Mouse (Mus musculus): Measurements from ENCODE around the gene Clcn1. TPM values are rescaled to one million over a fixed set of nuclear protein-coding genes. Genes with fewer than 3 reads are reported as not detected.

The Clcn1 gene
- total and polyA plus RNA-seq, 2 experiments from 2014 or later = 0.95 to 2.0 TPM

- no peak for TF ChIP-seq CTCF (IDR thresholded peaks at IDR 0.05; ENCODE audit: low read depth)
Observed at GRCm38 (mm10) chr6:42352486-42352846, 66.0 kb downstream of the Clcn1 start.

GRCm38 (mm10) chr6:42353180-42353579, 66.7 kb downstream of the Clcn1 start:
- no peak overlapping the region for H3K4me2 ChIP-seq (ENCODE audit: low read depth, low read length)
- ATAC-seq = no peak
- H3K9ac ChIP-seq (replicated peaks; ENCODE audit: low read length) = no peak overlapping the region
- WGBS = 82% methylated on average over 8 of the region's 8 CpGs
- no peak overlapping the region for H3K4me3 ChIP-seq (ENCODE audit: low read length)
- no peaks in the 10 kb centered on the region for H3K27me3 ChIP-seq (ENCODE audit: insufficient read depth, low read length)
- DNase-seq (ENCODE audit: low spot score) = no peak
- H3K27ac ChIP-seq = no peak overlapping the region
- H3K4me1 ChIP-seq (ENCODE audit: insufficient read depth, low read length) = peaks cover 16% of the 10 kb centered on the region
- peaks cover 20% of the 10 kb centered on the region; the same call in 1 of the 2 replicates for H3K36me3 ChIP-seq (ENCODE audit: insufficient read depth, low read length)
- no peaks in the 10 kb centered on the region for H3K9me3 ChIP-seq (ENCODE audit: low read length)
- no peak for TF ChIP-seq CTCF (IDR thresholded peaks at IDR 0.05; ENCODE audit: low read depth)

More at GRCm38 (mm10) chr6:42352486-42352846, 66.0 kb downstream of the Clcn1 start:
- peaks cover 13% of the 10 kb centered on the region; the same call in 1 of the 2 replicates for H3K36me3 ChIP-seq (ENCODE audit: insufficient read depth, low read length)
- no peak overlapping the region for H3K9ac ChIP-seq (replicated peaks; ENCODE audit: low read length)
- peaks cover 16% of the 10 kb centered on the region for H3K4me1 ChIP-seq (ENCODE audit: insufficient read depth, low read length)
- no peak overlapping the region for H3K4me3 ChIP-seq (ENCODE audit: low read length)
- H3K9me3 ChIP-seq (ENCODE audit: low read length) = no peaks in the 10 kb centered on the region
- 98% methylated on average over 1 of the region's 1 CpGs for WGBS
- ATAC-seq (no peak), DNase-seq (ENCODE audit: low spot score) (no peak)
- no peak overlapping the region for H3K4me2 ChIP-seq (ENCODE audit: low read depth, low read length)
- no peaks in the 10 kb centered on the region for H3K27me3 ChIP-seq (ENCODE audit: insufficient read depth, low read length)
- H3K27ac ChIP-seq = no peak overlapping the region

DNA sequence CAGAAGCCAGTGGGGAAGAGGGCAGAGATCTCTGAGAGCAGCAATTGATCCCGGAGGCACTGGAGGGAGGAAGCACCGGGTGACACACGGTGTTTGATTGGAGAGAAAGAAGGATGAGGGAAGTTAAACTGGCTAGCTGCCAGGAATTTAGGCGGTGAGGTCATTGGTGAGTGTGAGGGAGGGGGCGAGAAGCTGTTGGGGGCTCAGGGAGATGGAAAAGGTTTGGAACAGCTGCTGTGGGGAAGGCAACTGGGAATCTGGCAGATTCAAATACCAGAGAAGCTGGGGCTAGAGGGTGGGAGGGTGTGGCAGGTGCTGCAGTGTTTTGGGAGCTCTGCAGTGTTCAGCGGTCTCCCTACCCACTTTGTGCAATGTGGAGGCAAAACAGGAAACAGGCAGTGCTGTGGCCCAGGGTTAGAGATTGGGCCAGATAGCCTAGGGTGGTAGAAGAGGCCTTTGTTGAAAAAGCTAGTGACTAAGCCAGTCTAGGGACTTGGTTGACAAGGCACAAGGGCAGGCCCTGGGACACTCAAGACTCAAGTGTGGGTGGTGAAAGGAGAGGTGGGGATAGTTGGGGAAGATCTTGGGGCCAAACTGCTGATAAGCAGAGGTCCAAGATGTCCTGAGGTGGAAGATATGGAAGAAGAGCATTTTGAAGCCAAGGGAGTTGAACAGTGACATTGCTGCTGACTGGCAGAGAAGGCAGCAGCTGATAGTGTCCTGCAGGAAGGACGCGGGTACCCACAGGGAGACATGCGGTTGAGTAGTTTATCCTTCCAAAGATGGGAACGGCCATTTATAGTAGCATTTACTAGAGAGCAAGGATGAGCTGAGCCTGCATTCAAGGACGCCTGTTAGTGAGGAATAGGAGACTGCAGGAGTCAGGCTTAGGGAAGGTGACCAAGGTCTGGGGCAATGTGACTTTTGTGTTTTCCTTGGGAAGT, 67.9 kb downstream of the Clcn1 start:
- Histone ChIP-seq H3K9ac (replicated peaks; ENCODE audit: low read length) (no peak overlapping the region), H3K27me3 (ENCODE audit: insufficient read depth, low read length) (no peaks in the 10 kb centered on the region), H3K9me3 (ENCODE audit: low read length) (no peaks in the 10 kb centered on the region), H3K4me2 (ENCODE audit: low read depth, low read length) (no peak overlapping the region), H3K4me1 (ENCODE audit: insufficient read depth, low read length) (peaks cover 13% of the 10 kb centered on the region), H3K36me3 (ENCODE audit: insufficient read depth, low read length) (peaks cover 29% of the 10 kb centered on the region; the same call in 1 of the 2 replicates), H3K27ac (no peak overlapping the region), H3K4me3 (ENCODE audit: low read length) (no peak overlapping the region)
- DNase-seq (ENCODE audit: low spot score) (peak; percentile 44), ATAC-seq (no peak)
- no peak for TF ChIP-seq CTCF (IDR thresholded peaks at IDR 0.05; ENCODE audit: low read depth)
- 53% methylated on average over 11 of the region's 11 CpGs for WGBS

- H3K4me3 ChIP-seq (ENCODE audit: low read length) = no peak overlapping the region
- no peaks in the 10 kb centered on the region for H3K9me3 ChIP-seq (ENCODE audit: low read length)
- no peak overlapping the region for H3K27ac ChIP-seq
- no peak for TF ChIP-seq CTCF (IDR thresholded peaks at IDR 0.05; ENCODE audit: low read depth)
- no peak overlapping the region for H3K9ac ChIP-seq (replicated peaks; ENCODE audit: low read length)
- no peak for DNase-seq (ENCODE audit: low spot score)
- H3K36me3 ChIP-seq (ENCODE audit: insufficient read depth, low read length) = peaks cover 32% of the 10 kb centered on the region; the same call in 1 of the 2 replicates
- WGBS = 93% methylated on average over 6 of the region's 6 CpGs
- no peak overlapping the region for H3K4me2 ChIP-seq (ENCODE audit: low read depth, low read length)
- ATAC-seq = no peak
- H3K27me3 ChIP-seq (ENCODE audit: insufficient read depth, low read length) = no peaks in the 10 kb centered on the region
- H3K4me1 ChIP-seq (ENCODE audit: insufficient read depth, low read length) = peaks cover 13% of the 10 kb centered on the region
Observed at GRCm38 (mm10) chr6:42355366-42355765, 68.9 kb downstream of the Clcn1 start.

- Histone ChIP-seq H3K36me3 (ENCODE audit: insufficient read depth, low read length) (peaks cover 32% of the 10 kb centered on the region; the same call in 1 of the 2 replicates), H3K9me3 (ENCODE audit: low read length) (no peaks in the 10 kb centered on the region), H3K4me2 (ENCODE audit: low read depth, low read length) (no peak overlapping the region), H3K27ac (no peak overlapping the region), H3K4me1 (ENCODE audit: insufficient read depth, low read length) (peaks cover 8% of the 10 kb centered on the region), H3K27me3 (ENCODE audit: insufficient read depth, low read length) (no peaks in the 10 kb centered on the region), H3K9ac (replicated peaks; ENCODE audit: low read length) (no peak overlapping the region), H3K4me3 (ENCODE audit: low read length) (no peak overlapping the region)
- no peak for DNase-seq (ENCODE audit: low spot score)
- 93% methylated on average over 13 of the region's 13 CpGs for WGBS
- no peak for ATAC-seq
- no peak for TF ChIP-seq CTCF (IDR thresholded peaks at IDR 0.05; ENCODE audit: low read depth)
Observed at GRCm38 (mm10) chr6:42355794-42356600, 69.5 kb downstream of the Clcn1 start.

- Histone ChIP-seq H3K9ac (replicated peaks; ENCODE audit: low read length) (no peak overlapping the region), H3K4me3 (ENCODE audit: low read length) (no peak overlapping the region), H3K36me3 (ENCODE audit: insufficient read depth, low read length) (peaks cover 32% of the 10 kb centered on the region; the same call in 1 of the 2 replicates), H3K27ac (no peak overlapping the region), H3K9me3 (ENCODE audit: low read length) (no peaks in the 10 kb centered on the region), H3K4me1 (ENCODE audit: insufficient read depth, low read length) (peaks cover 3% of the 10 kb centered on the region; the same call in 1 of the 2 replicates), H3K27me3 (ENCODE audit: insufficient read depth, low read length) (no peaks in the 10 kb centered on the region), H3K4me2 (ENCODE audit: low read depth, low read length) (no peak overlapping the region)
- TF ChIP-seq CTCF (IDR thresholded peaks at IDR 0.05; ENCODE audit: low read depth) = no peak
- ATAC-seq (no peak), DNase-seq (ENCODE audit: low spot score) (no peak)
- 92% methylated on average over 5 of the region's 5 CpGs for WGBS
Observed at GRCm38 (mm10) chr6:42356913-42357312, 70.4 kb downstream of the Clcn1 start.
